ENCODE assay signal across 8 mouse cellular contexts in genomic region chr7:99917320-99917844, GRCm38 (mm10). TPM values are rescaled to one million over a fixed set of nuclear protein-coding genes. Genes with fewer than 3 reads are reported as not detected.
DNase-seq lines count a peak whose midpoint lies in the region; ATAC-seq and TF ChIP-seq lines count a peak whose summit lies in the region.

No protein-coding gene starts in this region.

- H3K4me2 ChIP-seq in embryonic facial prominence, embryonic 12.5 days (replicated peaks) = peak overlapping the region; percentile 77
- H3K4me2 ChIP-seq in lung, embryonic 14.5 days = peak overlapping the region; percentile 82

- peak overlapping the region; percentile 55 for H3K9ac ChIP-seq in embryonic facial prominence, embryonic 12.5 days
- peak overlapping the region; percentile 49 for H3K9ac ChIP-seq in lung, embryonic 14.5 days

- H3K36me3 ChIP-seq in embryonic facial prominence, embryonic 12.5 days = peaks cover 11% of the 10 kb centered on the region
- peaks cover 9% of the 10 kb centered on the region; the same call in 1 of the 2 replicates for H3K36me3 ChIP-seq in lung, embryonic 14.5 days (ENCODE audit: insufficient read depth)

- no peak overlapping the region for H3K27ac ChIP-seq in embryonic facial prominence, embryonic 12.5 days
- no peak overlapping the region for H3K27ac ChIP-seq in lung, embryonic 14.5 days (ENCODE audit: low read depth)
- H3K27ac ChIP-seq in olfactory bulb, adult 2 months (ENCODE audit: insufficient read depth, low read depth, low read length) = no peak overlapping the region

- TF ChIP-seq POLR2A in olfactory bulb, adult 2 months (IDR thresholded peaks at IDR 0.05; ENCODE audit: insufficient read depth, low read depth, low read length) = no peak

- intact Hi-C loops in heart, postnatal 10 days (cut with DNase I) = no loop called here

- WGBS in embryonic facial prominence, embryonic 12.5 days = 1% methylated on average over 36 of the region's 36 CpGs
- WGBS in lung, embryonic 14.5 days = 1% methylated on average over 36 of the region's 36 CpGs
- WGBS in olfactory bulb, adult 2 months = 3% methylated on average over 36 of the region's 36 CpGs

- H3K9me3 ChIP-seq in embryonic facial prominence, embryonic 12.5 days = no peaks in the 10 kb centered on the region
- H3K9me3 ChIP-seq in lung, embryonic 14.5 days (ENCODE audit: low read depth, low read length) = no peaks in the 10 kb centered on the region

- no peak for TF ChIP-seq CTCF in lung, embryonic 14.5 days (IDR thresholded peaks at IDR 0.05; ENCODE audit: low read depth)
- TF ChIP-seq CTCF in olfactory bulb, adult 2 months (IDR thresholded peaks at IDR 0.05; ENCODE audit: insufficient read depth, low read depth, low read length) = no peak

- peaks cover 35% of the 10 kb centered on the region for H3K27me3 ChIP-seq in embryonic facial prominence, embryonic 12.5 days
- peaks cover 6% of the 10 kb centered on the region; the same call in 1 of the 2 replicates for H3K27me3 ChIP-seq in lung, embryonic 14.5 days (ENCODE audit: insufficient read depth, low read length)

- peak; percentile 73; the same call in 1 of the 2 replicates for ATAC-seq in embryonic facial prominence, embryonic 12.5 days (ENCODE audit: insufficient number of reproducible peaks, insufficient read depth, low FRiP score, low TSS enrichment)
- ATAC-seq in lung, embryonic 14.5 days (ENCODE audit: insufficient read depth) = peak; percentile 52
- ATAC-seq in monocyte, adult 5-6 weeks (replicated peaks; ENCODE audit: insufficient number of reproducible peaks, low FRiP score, low TSS enrichment, poor library complexity, severe bottlenecking) = no peak

- peak overlapping the region; percentile 37 for H3K4me3 ChIP-seq in embryonic facial prominence, embryonic 12.5 days
- H3K4me3 ChIP-seq in lung, embryonic 14.5 days (ENCODE audit: low read depth, low read length) = peak overlapping the region; percentile 37
- peak overlapping the region; percentile 39 for H3K4me3 ChIP-seq in olfactory bulb, adult 2 months (ENCODE audit: insufficient read depth, low read depth, low read length)

- DNase-seq in urinary bladder, postnatal 25 days (ENCODE audit: low spot score) = peak; percentile 16
- no peak for DNase-seq in urinary bladder, postnatal 10 days (ENCODE audit: low spot score)
- peak; percentile 39 to 50 for DNase-seq in heart, postnatal 10 days
- peak; percentile 22 to 65 for DNase-seq in kidney, postnatal 36 days
- peak; percentile 70 for DNase-seq in lung, embryonic 14.5 days

- peaks cover 16% of the 10 kb centered on the region for H3K4me1 ChIP-seq in embryonic facial prominence, embryonic 12.5 days
- H3K4me1 ChIP-seq in lung, embryonic 14.5 days (ENCODE audit: insufficient read depth) = peaks cover 3% of the 10 kb centered on the region
- peaks cover 28% of the 10 kb centered on the region for H3K4me1 ChIP-seq in olfactory bulb, adult 2 months (ENCODE audit: control insufficient read depth, insufficient read depth, low read length)

RNA-seq across cellular contexts. Expression of gene Spcs2, which starts 54.1 kb away (rescaled TPM):
- polyA plus RNA-seq in embryonic facial prominence, embryonic 12.5 days (2016; fragmentation: Nextera tagmentation; extraction: Ambion mirVana) = 334 and 345 TPM in 2 replicates
- 10 to 100 TPM; 49.7 to 66.5 TPM for total RNA-seq in heart, postnatal 10 days (2021)
- polyA plus RNA-seq in lung, embryonic 14.5 days (2014; fragmentation: Nextera tagmentation; extraction: Ambion mirVana) = 322 and 366 TPM in 2 replicates
- polyA plus RNA-seq in olfactory bulb, adult 2 months (2012; ENCODE audit: insufficient read depth, insufficient read length, low replicate concordance, missing spikeins) = not detected in 2 replicates
- total RNA-seq in monocyte, adult 5-6 weeks (2017) = 121 to 148 TPM (median 139 TPM) in 3 replicates

RNA-seq across cellular contexts. Expression of gene Xrra1, which starts 58.5 kb away (rescaled TPM):
- polyA plus RNA-seq in embryonic facial prominence, embryonic 12.5 days (2016; fragmentation: Nextera tagmentation; extraction: Ambion mirVana) = 0.20 and 0.43 TPM in 2 replicates
- total RNA-seq in heart, postnatal 10 days (2021) = under 1 TPM in 1 of 2 experiments, not detected in 1; 0.10 TPM
- polyA plus RNA-seq in lung, embryonic 14.5 days (2014; fragmentation: Nextera tagmentation; extraction: Ambion mirVana) = 0.30 and 0.34 TPM in 2 replicates
- not detected in 2 replicates for polyA plus RNA-seq in olfactory bulb, adult 2 months (2012; ENCODE audit: insufficient read depth, insufficient read length, low replicate concordance, missing spikeins)
- 0.21 to 0.86 TPM in 2 of 3 replicates, not detected in the other for total RNA-seq in monocyte, adult 5-6 weeks (2017)
